Mouse (Mus musculus): ENCODE results near the gene Olfr701.

Gene Olfr701

GRCm38 (mm10) chr7:106813829-106814228, at the start of gene Olfr701:
Gene Olfr701 (plus strand): TSS chr7:106814129.
- DNase-seq (ENCODE audit: low read depth, low spot score): no peak

- peak; percentile 49 for DNase-seq (ENCODE audit: low read depth, low spot score)
Measured at GRCm38 (mm10) chr7:106788330-106788729, 25.6 kb upstream of the Olfr701 start.

- no peak for DNase-seq (ENCODE audit: low read depth, low spot score)
Measured at GRCm38 (mm10) chr7:106793098-106793497, 20.8 kb upstream of the Olfr701 start, which contains the start of gene Olfr699. Gene Olfr699 (minus strand): TSS chr7:106793198.

GRCm38 (mm10) chr7:106808734-106809133, 5.2 kb upstream of the Olfr701 start, which contains the start of gene Olfr700:
Gene Olfr700 (minus strand): TSS chr7:106808834.
- no peak for DNase-seq (ENCODE audit: low read depth, low spot score)

- DNase-seq (ENCODE audit: low read depth, low spot score): peak; percentile 76
Measured at GRCm38 (mm10) chr7:106815775-106816174, 1.8 kb downstream of the Olfr701 start.

GRCm38 (mm10) chr7:106818414-106818813, 4.5 kb downstream of the Olfr701 start:
- DNase-seq (ENCODE audit: low read depth, low spot score): no peak

- no peak for DNase-seq (ENCODE audit: low read depth, low spot score)
Measured at GRCm38 (mm10) chr7:106833793-106834192, 19.9 kb downstream of the Olfr701 start, which contains the start of gene Olfr702. Gene Olfr702 (minus strand): TSS chr7:106833893.

- DNase-seq (ENCODE audit: low read depth, low spot score): no peak
Measured at GRCm38 (mm10) chr7:106843060-106843459, 29.1 kb downstream of the Olfr701 start, which contains the start of gene Olfr703. Gene Olfr703 (plus strand): TSS chr7:106843360.

- no peak for DNase-seq (ENCODE audit: low read depth, low spot score)
Measured at GRCm38 (mm10) chr7:106862885-106863284, 49.0 kb downstream of the Olfr701 start, which contains the start of gene Olfr704. Gene Olfr704 (plus strand): TSS chr7:106863185.

Measured in CD4-positive, CD25-positive, alpha-beta regulatory T cell, adult 2 months (primary cell).